In genomic region chr10:111508324-111509080, GRCm38 (mm10) we compare ENCODE assay signal across 8 mouse cellular contexts. TPM values are rescaled to one million over a fixed set of nuclear protein-coding genes. Genes with fewer than 3 reads are reported as not detected.
DNase-seq lines count a peak whose midpoint lies in the region; ATAC-seq and TF ChIP-seq lines count a peak whose summit lies in the region.

No protein-coding gene starts in this region.

- TF ChIP-seq CTCF in embryonic fibroblast, embryonic 13.5 days (IDR thresholded peaks at IDR 0.05; ENCODE audit: borderline replicate concordance, insufficient read depth, low read length): no peak

- H3K4me2 ChIP-seq in lung, embryonic 16.5 days (ENCODE audit: low read depth, low read length): peak overlapping the region; percentile 89
- H3K4me2 ChIP-seq in limb, embryonic 12.5 days: peak overlapping the region; percentile 62
- H3K4me2 ChIP-seq in stomach, embryonic 15.5 days: peak overlapping the region; percentile 94

- no peak for DNase-seq in lung, postnatal 4 days
- no peak for DNase-seq in frontal cortex, postnatal 36 days (ENCODE audit: low spot score in 2 of 2)
- DNase-seq in thymus, adult 18-20 months: no peak
- DNase-seq in urinary bladder, adult 18-20 months (ENCODE audit: low spot score in 2 of 2): no peak

- peak overlapping the region; percentile 98 for H3K27ac ChIP-seq in lung, embryonic 16.5 days (ENCODE audit: low read length)
- peak overlapping the region; percentile 59; the same call in 1 of the 2 replicates for H3K27ac ChIP-seq in embryonic fibroblast, embryonic 13.5 days (ENCODE audit: insufficient read depth, low read length)
- H3K27ac ChIP-seq in limb, embryonic 12.5 days: no peak overlapping the region; the same call in 1 of the 2 replicates
- H3K27ac ChIP-seq in stomach, embryonic 15.5 days: peak overlapping the region; percentile 57; the same call in 1 of the 2 replicates

- ATAC-seq in lung, embryonic 16.5 days (ENCODE audit: low read depth): no peak
- no peak for ATAC-seq in limb, embryonic 12.5 days (ENCODE audit: insufficient number of reproducible peaks, insufficient read depth, low FRiP score, low TSS enrichment, low read depth)
- no peak for ATAC-seq in stomach, embryonic 15.5 days (ENCODE audit: insufficient read depth, low FRiP score, low read depth)

- H3K4me3 ChIP-seq in lung, embryonic 16.5 days (ENCODE audit: low read length): peak overlapping the region; percentile 90
- peak overlapping the region; percentile 63 for H3K4me3 ChIP-seq in embryonic fibroblast, embryonic 13.5 days (ENCODE audit: insufficient read depth, low read length)
- peak overlapping the region; percentile 89 for H3K4me3 ChIP-seq in limb, embryonic 12.5 days (replicated peaks)
- H3K4me3 ChIP-seq in stomach, embryonic 15.5 days (replicated peaks): peak overlapping the region; percentile 88

- TF ChIP-seq POLR2A in embryonic fibroblast, embryonic 13.5 days (IDR thresholded peaks at IDR 0.05; ENCODE audit: low read depth, low read length): no peak

- no peaks in the 10 kb centered on the region for H3K9me3 ChIP-seq in lung, embryonic 16.5 days (ENCODE audit: control insufficient read depth, low read length)
- no peaks in the 10 kb centered on the region for H3K9me3 ChIP-seq in limb, embryonic 12.5 days
- no peaks in the 10 kb centered on the region for H3K9me3 ChIP-seq in stomach, embryonic 15.5 days

- no peaks in the 10 kb centered on the region for H3K27me3 ChIP-seq in lung, embryonic 16.5 days (ENCODE audit: control insufficient read depth, insufficient read depth, low read depth, low read length)
- no peaks in the 10 kb centered on the region for H3K27me3 ChIP-seq in limb, embryonic 12.5 days
- H3K27me3 ChIP-seq in stomach, embryonic 15.5 days (replicated peaks): no peaks in the 10 kb centered on the region

- H3K4me1 ChIP-seq in lung, embryonic 16.5 days (replicated peaks; ENCODE audit: control insufficient read depth, insufficient read depth, low read length): peaks cover 38% of the 10 kb centered on the region
- H3K4me1 ChIP-seq in embryonic fibroblast, embryonic 13.5 days (ENCODE audit: control insufficient read depth, insufficient read depth, low read length): peaks cover 6% of the 10 kb centered on the region; the same call in 1 of the 2 replicates
- H3K4me1 ChIP-seq in limb, embryonic 12.5 days (replicated peaks): peaks cover 47% of the 10 kb centered on the region
- H3K4me1 ChIP-seq in stomach, embryonic 15.5 days: peaks cover 23% of the 10 kb centered on the region

- H3K36me3 ChIP-seq in lung, embryonic 16.5 days (ENCODE audit: control insufficient read depth, insufficient read depth, low read length): peaks cover 6% of the 10 kb centered on the region
- no peaks in the 10 kb centered on the region for H3K36me3 ChIP-seq in limb, embryonic 12.5 days
- H3K36me3 ChIP-seq in stomach, embryonic 15.5 days: no peaks in the 10 kb centered on the region

- H3K9ac ChIP-seq in lung, embryonic 16.5 days (ENCODE audit: low read length): peak overlapping the region; percentile 96
- H3K9ac ChIP-seq in limb, embryonic 12.5 days (replicated peaks): peak overlapping the region; percentile 96
- H3K9ac ChIP-seq in stomach, embryonic 15.5 days: peak overlapping the region; percentile 93

- 6% methylated on average over 7 of the region's 7 CpGs for WGBS in lung, embryonic 16.5 days
- WGBS in limb, embryonic 12.5 days: 7% methylated on average over 7 of the region's 7 CpGs
- WGBS in stomach, embryonic 15.5 days: 10% methylated on average over 7 of the region's 7 CpGs

RNA-seq across cellular contexts. Expression of gene Phlda1, which starts 2.4 kb away (rescaled TPM):
- 116 and 137 TPM in 2 replicates for polyA plus RNA-seq in lung, embryonic 16.5 days (2015; fragmentation: Nextera tagmentation; extraction: Ambion mirVana)
- polyA plus RNA-seq in embryonic fibroblast, embryonic 13.5 days (2011; ENCODE audit: insufficient read length, low read depth, missing spikeins): 19.9 and 41.4 TPM in 2 replicates
- polyA plus RNA-seq in limb, embryonic 12.5 days (2016; fragmentation: Nextera tagmentation; extraction: Ambion mirVana): 28.2 and 35.3 TPM in 2 replicates
- 44.7 and 58.3 TPM in 2 replicates for polyA plus RNA-seq in stomach, embryonic 15.5 days (2015; fragmentation: Nextera tagmentation; extraction: Ambion mirVana)

RNA-seq across cellular contexts. Expression of gene Nap1l1, which starts 35.5 kb away (rescaled TPM):
- polyA plus RNA-seq in lung, embryonic 16.5 days (2015; fragmentation: Nextera tagmentation; extraction: Ambion mirVana): 220 and 239 TPM in 2 replicates
- polyA plus RNA-seq in embryonic fibroblast, embryonic 13.5 days (2011; ENCODE audit: insufficient read length, low read depth, missing spikeins): 496 and 532 TPM in 2 replicates
- 314 and 324 TPM in 2 replicates for polyA plus RNA-seq in limb, embryonic 12.5 days (2016; fragmentation: Nextera tagmentation; extraction: Ambion mirVana)
- polyA plus RNA-seq in stomach, embryonic 15.5 days (2015; fragmentation: Nextera tagmentation; extraction: Ambion mirVana): 188 and 214 TPM in 2 replicates
